Mouse (Mus musculus): ENCODE data around the gene Btbd16.

Btbd16 gene

DNA sequence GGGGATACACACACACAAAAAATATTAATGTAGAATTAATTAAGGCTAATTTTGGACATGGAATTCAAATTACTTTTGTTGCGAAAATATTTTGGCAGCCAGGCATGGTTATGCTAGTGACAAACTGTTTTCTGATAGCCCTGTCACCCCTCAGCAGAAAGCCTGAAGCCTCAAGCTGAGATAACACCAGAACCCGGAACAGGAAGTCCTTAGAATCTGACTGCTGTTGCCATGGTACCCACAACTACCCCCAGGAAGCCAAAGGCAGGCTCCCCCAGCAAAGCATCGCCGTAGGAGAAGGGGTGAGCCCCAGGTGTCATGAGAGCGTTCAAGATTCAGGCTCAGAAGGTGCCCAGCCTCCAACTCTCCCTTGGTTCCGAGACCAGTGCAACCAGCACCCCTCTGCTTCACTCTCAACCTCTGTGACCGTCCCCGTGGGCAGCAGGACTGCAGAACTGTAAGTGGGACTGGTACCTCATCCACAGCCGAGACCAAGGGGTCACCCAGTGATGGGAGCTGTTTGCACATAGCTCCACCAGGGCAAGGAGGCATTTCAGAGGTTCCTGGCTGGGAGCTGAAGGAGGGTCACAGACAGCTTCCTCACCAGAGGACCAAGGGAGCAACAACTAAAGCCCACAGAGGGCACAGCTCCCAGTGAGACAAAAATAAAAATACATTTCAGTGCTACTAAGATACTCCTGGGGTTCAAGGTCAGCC lies at the start of gene Btbd16:
Gene Btbd16, plus strand, starts transcription at position 156 of the 717 bp plus-strand sequence.
- TF ChIP-seq GATA4 (IDR thresholded peaks at IDR 0.05; ENCODE audit: insufficient replicate concordance, low read length), result no peak; the same call in 1 of the 2 replicates

DNA sequence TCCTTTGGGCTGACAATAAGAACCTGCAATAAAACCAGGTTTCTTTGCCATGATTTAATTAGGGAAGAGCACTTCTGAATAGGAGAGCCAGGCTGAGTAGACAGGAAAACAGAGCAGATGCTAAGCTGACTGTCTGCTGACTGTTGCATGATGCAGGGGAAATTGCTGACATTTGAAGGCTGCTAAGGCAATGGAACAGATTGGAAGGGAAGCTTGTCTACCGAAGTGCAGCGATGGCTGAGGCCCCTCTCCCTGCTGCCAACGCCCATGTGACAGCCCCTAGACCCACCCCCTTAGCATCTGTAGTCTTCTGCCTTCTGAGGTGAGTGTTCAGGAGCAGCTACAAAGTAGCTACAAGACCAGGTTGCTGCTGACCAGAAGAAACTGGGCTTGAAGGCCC lies 47.7 kb upstream of the Btbd16 start:
- TF ChIP-seq GATA4 (IDR thresholded peaks at IDR 0.05; ENCODE audit: insufficient replicate concordance, low read length), result no peak

DNA sequence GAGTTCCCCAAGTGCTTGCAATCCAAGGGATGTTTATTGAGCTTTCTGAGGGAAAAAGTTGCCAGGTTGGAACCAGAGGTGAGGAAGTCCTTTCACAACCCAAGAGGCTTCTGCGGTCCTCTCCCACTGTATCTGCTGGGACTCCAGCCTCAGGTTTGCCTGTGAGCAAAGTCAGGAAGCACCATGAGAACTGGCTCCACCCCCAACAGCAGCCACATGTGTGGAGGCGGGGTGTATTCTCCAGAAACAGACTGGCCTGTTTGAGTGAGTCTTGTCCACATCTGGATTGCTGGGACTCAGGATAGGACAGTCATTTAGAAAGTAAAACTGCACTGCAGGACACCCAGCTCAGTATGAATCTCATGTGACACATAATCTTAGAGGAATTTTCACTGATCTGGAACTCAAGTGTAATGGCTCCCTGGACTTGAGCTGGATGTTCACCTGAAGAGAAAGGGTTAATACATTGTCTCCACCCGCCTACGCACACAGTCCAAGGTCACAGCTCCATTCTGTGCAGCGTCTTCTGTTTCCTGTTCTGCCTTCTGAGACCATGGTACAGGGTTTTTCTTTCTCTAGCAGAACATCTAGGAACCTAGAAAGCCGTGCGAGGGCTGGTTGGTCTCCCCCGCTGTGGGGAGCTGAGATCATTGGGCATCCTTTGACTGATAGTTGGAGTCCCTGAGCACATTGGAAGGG lies 47.0 kb upstream of the Btbd16 start:
- TF ChIP-seq GATA4 (IDR thresholded peaks at IDR 0.05; ENCODE audit: insufficient replicate concordance, low read length), result no peak

- TF ChIP-seq GATA4 (IDR thresholded peaks at IDR 0.05; ENCODE audit: insufficient replicate concordance, low read length), result no peak
Observed at GRCm38 (mm10) chr7:130727560-130727959, 46.3 kb upstream of the Btbd16 start.

GRCm38 (mm10) chr7:130731792-130732191 lies 42.1 kb upstream of the Btbd16 start:
- no peak for TF ChIP-seq GATA4 (IDR thresholded peaks at IDR 0.05; ENCODE audit: insufficient replicate concordance, low read length)

- TF ChIP-seq GATA4 (IDR thresholded peaks at IDR 0.05; ENCODE audit: insufficient replicate concordance, low read length), result no peak
Observed at GRCm38 (mm10) chr7:130732908-130733307, 41.0 kb upstream of the Btbd16 start.

DNA sequence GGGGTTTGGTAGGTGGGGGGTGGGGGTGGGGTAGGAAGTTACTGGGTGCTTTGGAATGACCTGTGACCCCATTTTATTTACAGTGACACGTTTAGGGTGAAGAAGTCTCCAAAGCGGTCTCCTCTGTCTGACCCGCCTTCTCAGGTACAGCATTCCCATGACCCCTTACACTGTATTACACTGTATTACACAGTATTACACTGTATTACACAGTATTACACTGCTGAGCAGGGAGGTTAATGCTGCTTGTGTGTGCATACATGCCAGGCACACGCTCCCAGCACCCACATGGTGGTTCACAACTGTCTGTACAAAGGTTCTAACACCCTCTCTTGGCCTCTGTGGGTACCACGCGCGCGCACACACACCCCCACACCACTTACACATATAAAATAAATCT lies 40.4 kb upstream of the Btbd16 start:
- no peak for TF ChIP-seq GATA4 (IDR thresholded peaks at IDR 0.05; ENCODE audit: insufficient replicate concordance, low read length)

GRCm38 (mm10) chr7:130734195-130734787 lies 39.6 kb upstream of the Btbd16 start:
- TF ChIP-seq GATA4 (IDR thresholded peaks at IDR 0.05; ENCODE audit: insufficient replicate concordance, low read length), result no peak

GRCm38 (mm10) chr7:130741099-130741498 lies 32.8 kb upstream of the Btbd16 start:
- TF ChIP-seq GATA4 (IDR thresholded peaks at IDR 0.05; ENCODE audit: insufficient replicate concordance, low read length), result no peak

GRCm38 (mm10) chr7:130743239-130744025 lies 30.4 kb upstream of the Btbd16 start:
- TF ChIP-seq GATA4 (IDR thresholded peaks at IDR 0.05; ENCODE audit: insufficient replicate concordance, low read length), result no peak

DNA sequence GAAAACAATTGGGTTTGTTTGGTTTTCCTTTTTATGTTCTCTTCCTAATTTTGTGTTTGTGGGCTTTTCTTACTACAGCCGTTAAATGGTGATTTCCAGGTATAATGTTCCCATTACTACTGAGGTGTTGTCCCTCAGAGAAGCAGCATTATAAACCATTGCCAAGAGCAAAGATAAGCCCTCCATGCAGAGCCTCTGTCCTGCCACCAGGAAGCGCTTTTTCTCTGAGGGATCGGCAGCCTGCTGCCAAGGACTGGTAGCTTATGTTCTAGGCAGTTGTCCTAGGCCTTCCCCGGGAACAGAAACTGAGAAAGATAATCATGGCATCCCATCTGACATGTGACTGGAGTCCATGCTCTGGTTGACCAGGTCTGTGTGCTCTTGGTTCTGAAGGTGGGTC lies 24.7 kb upstream of the Btbd16 start:
- no peak for TF ChIP-seq GATA4 (IDR thresholded peaks at IDR 0.05; ENCODE audit: insufficient replicate concordance, low read length)

DNA sequence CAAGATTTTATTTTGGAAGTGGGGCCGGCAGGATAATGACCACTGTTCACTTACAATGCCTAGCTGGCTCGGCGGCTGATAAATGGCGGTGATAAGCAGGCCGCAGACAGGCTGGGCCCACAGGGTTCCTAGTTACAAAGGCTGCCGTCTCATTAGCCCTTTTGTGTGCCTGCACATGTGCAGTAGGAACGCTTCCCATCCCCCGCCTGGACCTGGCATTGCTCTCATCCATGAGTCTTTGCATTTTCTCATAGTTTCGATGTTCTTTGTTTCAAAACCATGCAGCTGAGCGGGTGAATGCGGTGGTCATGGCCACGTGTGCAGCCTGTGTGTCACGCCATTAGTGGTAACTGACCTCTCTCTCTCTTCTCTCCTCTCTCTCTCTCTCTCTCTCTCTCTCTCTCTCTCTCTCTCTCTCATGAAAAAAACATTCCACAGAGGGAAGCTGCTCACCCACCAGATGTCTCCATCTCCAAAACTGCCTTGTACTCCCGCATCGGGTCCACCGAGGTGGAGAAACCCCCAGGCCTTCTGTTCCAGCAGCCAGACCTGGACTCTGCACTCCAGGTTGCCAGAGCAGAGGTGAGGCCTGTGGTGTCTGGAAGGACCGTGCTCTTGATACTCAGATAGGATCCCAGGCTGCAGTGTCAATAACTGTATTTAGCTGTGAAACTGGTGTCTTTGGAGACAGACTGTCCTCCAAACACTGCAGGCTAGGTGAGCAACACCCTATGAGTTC lies 22.9 kb upstream of the Btbd16 start:
- no peak for TF ChIP-seq GATA4 (IDR thresholded peaks at IDR 0.05; ENCODE audit: insufficient replicate concordance, low read length)

DNA sequence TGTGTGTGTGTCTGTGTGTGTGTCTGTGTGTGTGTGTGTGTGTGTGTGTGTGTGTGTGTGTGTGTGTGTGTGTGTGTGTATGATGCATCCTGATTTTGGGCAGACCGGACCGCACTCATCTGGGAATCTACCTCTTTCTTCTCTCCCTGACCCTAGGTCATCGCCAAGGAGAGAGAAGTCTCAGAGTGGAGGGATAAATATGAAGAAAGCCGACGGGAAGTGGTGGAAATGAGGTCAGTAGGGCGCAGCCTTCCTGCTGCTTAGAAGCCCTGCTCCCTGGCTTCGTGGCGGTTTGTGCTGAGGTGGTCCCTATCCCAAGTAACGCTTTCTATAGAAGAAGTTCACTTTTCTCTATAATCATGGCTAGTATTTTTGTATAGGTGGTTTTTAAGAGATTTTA lies 22.2 kb upstream of the Btbd16 start:
- TF ChIP-seq GATA4 (IDR thresholded peaks at IDR 0.05; ENCODE audit: insufficient replicate concordance, low read length), result no peak

GRCm38 (mm10) chr7:130754790-130755189 lies 19.1 kb upstream of the Btbd16 start:
- TF ChIP-seq GATA4 (IDR thresholded peaks at IDR 0.05; ENCODE audit: insufficient replicate concordance, low read length), result no peak

DNA sequence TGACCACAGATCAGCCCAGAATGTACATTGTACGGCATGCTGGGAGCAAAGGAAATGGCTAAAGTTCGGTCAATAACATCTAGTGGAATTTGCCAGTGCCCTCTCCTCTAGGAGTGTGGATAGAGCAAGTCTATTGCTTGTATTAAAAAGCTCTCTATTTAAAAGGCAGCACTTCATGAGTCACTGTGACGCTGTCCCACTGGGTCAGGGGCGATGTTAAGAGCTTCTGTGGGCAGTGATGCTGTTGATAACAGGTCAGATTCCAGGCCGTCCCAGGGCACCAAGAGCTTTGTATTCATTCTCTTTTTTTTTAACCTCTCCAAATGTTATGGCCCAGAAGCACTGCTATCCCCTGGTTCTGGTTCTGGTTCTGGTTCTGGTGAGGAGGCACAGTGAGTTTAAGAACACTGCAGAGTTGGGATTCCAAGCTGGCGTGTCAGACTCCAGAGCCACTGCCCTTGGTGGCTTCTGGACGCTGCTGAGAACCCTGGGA lies 17.5 kb upstream of the Btbd16 start:
- no peak for TF ChIP-seq GATA4 (IDR thresholded peaks at IDR 0.05; ENCODE audit: insufficient replicate concordance, low read length)
